Mouse (Mus musculus): ENCODE results near the gene Icam4.
"Not testable (repeated sequence)": the region's sequence is repeated elsewhere in the genome, so short reads cannot be mapped to it uniquely, and the experiment has no call there.

Gene Icam4

GRCm38 (mm10) chr9:21029291-21030054 lies at the start of gene Icam4:
Gene Icam4 (plus strand): TSS chr9:21029373.
- peak; percentile 87 to 90 for DNase-seq

- DNase-seq = no peak
These were observed 49.4 kb upstream of the Icam4 start for GRCm38 (mm10) chr9:20979769-20980168.

- DNase-seq = no peak
These were observed 47.0 kb upstream of the Icam4 start for GRCm38 (mm10) chr9:20982171-20982570.

- DNase-seq = no peak
These were observed 46.0 kb upstream of the Icam4 start for GRCm38 (mm10) chr9:20983169-20983568.

- peak; percentile 56 to 88 for DNase-seq
These were observed 42.1 kb upstream of the Icam4 start for GRCm38 (mm10) chr9:20986952-20987686.

- DNase-seq = no peak
These were observed 41.2 kb upstream of the Icam4 start for GRCm38 (mm10) chr9:20987953-20988352.

- peak; percentile 74 to 86 for DNase-seq
These were observed 38.3 kb upstream of the Icam4 start for GRCm38 (mm10) chr9:20990861-20991260.

- no peak for DNase-seq
These were observed 37.6 kb upstream of the Icam4 start for GRCm38 (mm10) chr9:20991587-20991986.

- DNase-seq = peak; percentile 85 to 93
These were observed 35.8 kb upstream of the Icam4 start for GRCm38 (mm10) chr9:20993165-20993898.

GRCm38 (mm10) chr9:20995069-20995468 lies 34.1 kb upstream of the Icam4 start:
- DNase-seq = no peak

- no peak for DNase-seq
These were observed 32.1 kb upstream of the Icam4 start for GRCm38 (mm10) chr9:20997065-20997464.

- not testable (repeated sequence) for DNase-seq
These were observed 30.8 kb upstream of the Icam4 start for GRCm38 (mm10) chr9:20998337-20998736.

- peak in 1 of 2 experiments; percentile 51 for DNase-seq
These were observed 28.4 kb upstream of the Icam4 start for GRCm38 (mm10) chr9:21000811-21001210.

- no peak for DNase-seq
These were observed 27.4 kb upstream of the Icam4 start for GRCm38 (mm10) chr9:21001651-21002200.

- DNase-seq = no peak
These were observed 26.9 kb upstream of the Icam4 start for GRCm38 (mm10) chr9:21002270-21002626.

- peak; percentile 91 to 92 for DNase-seq
These were observed 26.3 kb upstream of the Icam4 start, which contains the start of gene Mrpl4 for GRCm38 (mm10) chr9:21002627-21003551. Gene Mrpl4 (plus strand): TSS chr9:21002738.

- peak in 1 of 2 experiments; percentile 13 for DNase-seq
These were observed 21.7 kb upstream of the Icam4 start for GRCm38 (mm10) chr9:21007313-21007952.

GRCm38 (mm10) chr9:21008007-21008406 lies 21.2 kb upstream of the Icam4 start:
- no peak for DNase-seq

- DNase-seq = peak in 1 of 2 experiments; percentile 71
These were observed 18.8 kb upstream of the Icam4 start for GRCm38 (mm10) chr9:21010362-21010761.

- DNase-seq = not testable (repeated sequence)
These were observed 18.1 kb upstream of the Icam4 start for GRCm38 (mm10) chr9:21010939-21011541.

GRCm38 (mm10) chr9:21011846-21012312 lies 17.3 kb upstream of the Icam4 start:
- peak; percentile 67 to 83 for DNase-seq
